Mouse (Mus musculus): ENCODE measurements at regions not wholly inside any gene's neighbourhood (a gene's known extent, or its start where the extent isn't known, plus 50 kb on each side); places are given as distances from the start of the nearest gene placed in this dataset.

GRCm38 (mm10) chr5:12124935-12125334, 207.1 kb downstream of the 4933402N22Rik start:
- DNase-seq (ENCODE audit: low spot score) (no peak), ATAC-seq (ENCODE audit: low FRiP score, low TSS enrichment) (no peak)
- H3K4me3 ChIP-seq (ENCODE audit: low read depth, low read length) = no peak overlapping the region
- H3K36me3 ChIP-seq (ENCODE audit: control insufficient read depth, insufficient read depth, low read length) = no peaks in the 10 kb centered on the region
- H3K27me3 ChIP-seq (ENCODE audit: control insufficient read depth, insufficient read depth, low read length) = no peaks in the 10 kb centered on the region
- H3K4me2 ChIP-seq (replicated peaks; ENCODE audit: low read depth) = no peak overlapping the region
- whole genome bisulfite sequencing = 87% methylated on average over 5 of the region's 5 CpGs
- no peaks in the 10 kb centered on the region for H3K4me1 ChIP-seq (replicated peaks; ENCODE audit: control insufficient read depth, insufficient read depth)
- TF ChIP-seq CTCF (IDR thresholded peaks at IDR 0.05; ENCODE audit: low read depth) = no peak
- no peak for TF ChIP-seq EP300 (optimal IDR thresholded peaks at IDR 0.05)
- H3K9me3 ChIP-seq (ENCODE audit: control insufficient read depth, low read length) = no peaks in the 10 kb centered on the region
- no peak overlapping the region for H3K27ac ChIP-seq (replicated peaks)
- no peak overlapping the region for H3K9ac ChIP-seq (ENCODE audit: low read length)

- no peaks in the 10 kb centered on the region for H3K4me1 ChIP-seq (replicated peaks; ENCODE audit: control insufficient read depth, insufficient read depth)
- no peak overlapping the region for H3K4me2 ChIP-seq (replicated peaks; ENCODE audit: low read depth)
- DNase-seq (ENCODE audit: low spot score) = no peak
- H3K27ac ChIP-seq (replicated peaks) = no peak overlapping the region
- H3K9me3 ChIP-seq (ENCODE audit: control insufficient read depth, low read length) = no peaks in the 10 kb centered on the region
- 62% methylated on average over 4 of the region's 4 CpGs for WGBS
- no peaks in the 10 kb centered on the region for H3K36me3 ChIP-seq (ENCODE audit: control insufficient read depth, insufficient read depth, low read length)
- no peak overlapping the region for H3K9ac ChIP-seq (ENCODE audit: low read length)
- ATAC-seq (ENCODE audit: low FRiP score, low TSS enrichment) = no peak
- no peaks in the 10 kb centered on the region for H3K27me3 ChIP-seq (ENCODE audit: control insufficient read depth, insufficient read depth, low read length)
- H3K4me3 ChIP-seq (ENCODE audit: low read depth, low read length) = no peak overlapping the region
- TF ChIP-seq EP300 (optimal IDR thresholded peaks at IDR 0.05) = no peak
- no peak for TF ChIP-seq CTCF (IDR thresholded peaks at IDR 0.05; ENCODE audit: low read depth)
Measured at GRCm38 (mm10) chr5:12127484-12128265, 209.8 kb downstream of the 4933402N22Rik start.

DNA sequence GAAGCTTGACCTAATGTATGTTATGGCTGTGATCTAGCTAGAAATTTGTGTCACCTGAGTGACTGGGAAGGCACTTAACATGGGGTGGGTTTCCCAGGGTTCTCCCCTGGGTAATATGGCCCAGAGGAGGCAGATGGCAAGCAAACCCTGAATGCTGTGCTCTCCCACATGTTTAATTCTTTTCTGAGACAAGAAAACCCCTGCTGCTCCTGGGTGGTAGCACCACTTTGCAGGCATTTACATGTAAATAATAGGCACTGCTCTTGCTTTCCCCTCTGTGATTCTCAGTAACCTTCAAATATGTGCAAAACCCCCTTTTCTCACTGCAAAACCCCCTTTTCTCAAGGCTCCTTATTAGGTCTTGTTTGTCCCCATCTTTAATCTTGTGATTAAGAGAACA, 221.1 kb downstream of the 4933402N22Rik start:
- no peak overlapping the region for H3K9ac ChIP-seq (ENCODE audit: low read length)
- H3K9me3 ChIP-seq (ENCODE audit: control insufficient read depth, low read length) = no peaks in the 10 kb centered on the region
- H3K27me3 ChIP-seq (ENCODE audit: control insufficient read depth, insufficient read depth, low read length) = no peaks in the 10 kb centered on the region
- no peak overlapping the region for H3K4me2 ChIP-seq (replicated peaks; ENCODE audit: low read depth)
- ATAC-seq (ENCODE audit: low FRiP score, low TSS enrichment) (no peak), DNase-seq (ENCODE audit: low spot score) (no peak)
- H3K4me3 ChIP-seq (ENCODE audit: low read depth, low read length) = no peak overlapping the region
- no peaks in the 10 kb centered on the region for H3K36me3 ChIP-seq (ENCODE audit: control insufficient read depth, insufficient read depth, low read length)
- TF ChIP-seq EP300 (optimal IDR thresholded peaks at IDR 0.05) = no peak
- TF ChIP-seq CTCF (IDR thresholded peaks at IDR 0.05; ENCODE audit: low read depth) = no peak
- no peaks in the 10 kb centered on the region for H3K4me1 ChIP-seq (replicated peaks; ENCODE audit: control insufficient read depth, insufficient read depth)
- H3K27ac ChIP-seq (replicated peaks) = no peak overlapping the region

GRCm38 (mm10) chr5:12153295-12153694, 229.9 kb upstream of the Sema3d start:
- H3K4me2 ChIP-seq (replicated peaks; ENCODE audit: low read depth) = no peak overlapping the region
- no peaks in the 10 kb centered on the region for H3K36me3 ChIP-seq (ENCODE audit: control insufficient read depth, insufficient read depth, low read length)
- H3K27me3 ChIP-seq (ENCODE audit: control insufficient read depth, insufficient read depth, low read length) = no peaks in the 10 kb centered on the region
- H3K4me1 ChIP-seq (replicated peaks; ENCODE audit: control insufficient read depth, insufficient read depth) = no peaks in the 10 kb centered on the region
- no peak for DNase-seq (ENCODE audit: low spot score)
- no peaks in the 10 kb centered on the region for H3K9me3 ChIP-seq (ENCODE audit: control insufficient read depth, low read length)
- no peak overlapping the region for H3K27ac ChIP-seq (replicated peaks)
- ATAC-seq (ENCODE audit: low FRiP score, low TSS enrichment) = no peak
- no peak overlapping the region for H3K9ac ChIP-seq (ENCODE audit: low read length)
- TF ChIP-seq EP300 (optimal IDR thresholded peaks at IDR 0.05) (no peak), CTCF (IDR thresholded peaks at IDR 0.05; ENCODE audit: low read depth) (no peak)
- 45% methylated on average over 4 of the region's 4 CpGs for WGBS
- H3K4me3 ChIP-seq (ENCODE audit: low read depth, low read length) = no peak overlapping the region

GRCm38 (mm10) chr5:12154551-12155091, 228.6 kb upstream of the Sema3d start:
- no peak overlapping the region for H3K4me3 ChIP-seq (ENCODE audit: low read depth, low read length)
- no peaks in the 10 kb centered on the region for H3K36me3 ChIP-seq (ENCODE audit: control insufficient read depth, insufficient read depth, low read length)
- WGBS = 40% methylated on average over 3 of the region's 3 CpGs
- H3K9ac ChIP-seq (ENCODE audit: low read length) = no peak overlapping the region
- no peaks in the 10 kb centered on the region for H3K4me1 ChIP-seq (replicated peaks; ENCODE audit: control insufficient read depth, insufficient read depth)
- no peaks in the 10 kb centered on the region for H3K9me3 ChIP-seq (ENCODE audit: control insufficient read depth, low read length)
- no peak for ATAC-seq (ENCODE audit: low FRiP score, low TSS enrichment)
- DNase-seq (ENCODE audit: low spot score) = no peak
- no peak for TF ChIP-seq CTCF (IDR thresholded peaks at IDR 0.05; ENCODE audit: low read depth)
- no peak for TF ChIP-seq EP300 (optimal IDR thresholded peaks at IDR 0.05)
- no peak overlapping the region for H3K4me2 ChIP-seq (replicated peaks; ENCODE audit: low read depth)
- no peaks in the 10 kb centered on the region for H3K27me3 ChIP-seq (ENCODE audit: control insufficient read depth, insufficient read depth, low read length)
- no peak overlapping the region for H3K27ac ChIP-seq (replicated peaks)

DNA sequence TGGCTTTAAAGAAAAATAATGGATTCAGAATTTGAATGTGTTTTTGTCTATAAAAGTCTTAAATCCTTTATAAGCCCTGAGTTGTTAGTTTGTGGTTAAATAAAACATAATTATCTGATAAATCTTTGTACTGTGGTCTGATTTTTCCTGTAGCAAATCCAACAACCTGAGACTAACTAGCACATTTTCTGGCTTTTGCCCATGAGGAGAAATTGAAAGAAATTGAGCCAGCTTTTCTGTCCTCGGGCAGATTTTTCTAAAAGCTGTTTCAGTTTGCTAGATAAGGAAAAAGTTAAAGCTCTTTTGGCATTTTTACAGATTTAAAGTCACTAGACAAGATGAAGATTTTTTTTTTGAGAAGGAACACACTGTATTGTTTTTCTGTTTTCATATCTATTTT, 191.5 kb upstream of the Sema3d start:
- Histone ChIP-seq H3K27me3 (ENCODE audit: control insufficient read depth, insufficient read depth, low read length) (no peaks in the 10 kb centered on the region), H3K4me1 (replicated peaks; ENCODE audit: control insufficient read depth, insufficient read depth) (no peaks in the 10 kb centered on the region), H3K4me2 (replicated peaks; ENCODE audit: low read depth) (no peak overlapping the region), H3K9ac (ENCODE audit: low read length) (no peak overlapping the region), H3K4me3 (ENCODE audit: low read depth, low read length) (no peak overlapping the region), H3K36me3 (ENCODE audit: control insufficient read depth, insufficient read depth, low read length) (no peaks in the 10 kb centered on the region), H3K27ac (replicated peaks) (no peak overlapping the region), H3K9me3 (ENCODE audit: control insufficient read depth, low read length) (no peaks in the 10 kb centered on the region)
- 38% methylated on average over 1 of the region's 1 CpGs for WGBS
- DNase-seq (ENCODE audit: low spot score) (no peak), ATAC-seq (ENCODE audit: low FRiP score, low TSS enrichment) (no peak)
- no peak for TF ChIP-seq EP300 (optimal IDR thresholded peaks at IDR 0.05)
- no peak for TF ChIP-seq CTCF (IDR thresholded peaks at IDR 0.05; ENCODE audit: low read depth)

Measured in stomach, postnatal 0 days (tissue).